Mouse (Mus musculus): ENCODE data around the gene Olfr91.

GRCm38 (mm10) chr17:37072080-37072729 lies 25.9 kb downstream of the Olfr91 start:
- TF ChIP-seq POLR2A (IDR thresholded peaks at IDR 0.05; ENCODE audit: borderline replicate concordance, extremely low read depth, insufficient read depth, insufficient read length, poor library complexity, severe bottlenecking) (no peak), CTCF (IDR thresholded peaks at IDR 0.05; ENCODE audit: borderline replicate concordance, extremely low read depth, insufficient read depth, insufficient read length) (no peak)

All from brain, embryonic 14.5 days (tissue).